Mouse (Mus musculus) cerebellum, adult 8-10 months (tissue): ENCODE results near the gene Gm5662.
"Not testable (repeated sequence)": the region's sequence is repeated elsewhere in the genome, so short reads cannot be mapped to it uniquely, and the experiment has no call there.

Source experiments
- DNase-seq: peaks from one replicate; pipeline ENCODE4 v3.0.0; 2022

The Gm5662 gene

GRCm38 (mm10) chr12:88274400-88274799, at the start of gene Gm5662:
Gene Gm5662 (minus strand): TSS chr12:88274500.
- DNase-seq, result not testable (repeated sequence)

- not testable (repeated sequence) for DNase-seq
Measured at GRCm38 (mm10) chr12:88323926-88324325, 49.6 kb upstream of the Gm5662 start, which contains the start of gene Gm5039. Gene Gm5039 (minus strand): TSS chr12:88324026.

GRCm38 (mm10) chr12:88314556-88314955, 40.3 kb upstream of the Gm5662 start:
- DNase-seq, result no peak

- DNase-seq, result not testable (repeated sequence)
Measured at GRCm38 (mm10) chr12:88297171-88297570, 22.9 kb upstream of the Gm5662 start.

GRCm38 (mm10) chr12:88293082-88293481, 18.8 kb upstream of the Gm5662 start:
- not testable (repeated sequence) for DNase-seq

GRCm38 (mm10) chr12:88285224-88285623, 10.9 kb upstream of the Gm5662 start:
- not testable (repeated sequence) for DNase-seq

- no peak for DNase-seq
Measured at GRCm38 (mm10) chr12:88257241-88257640, 17.1 kb downstream of the Gm5662 start.

GRCm38 (mm10) chr12:88255917-88256316, 18.4 kb downstream of the Gm5662 start:
- DNase-seq, result not testable (repeated sequence)

- DNase-seq, result not testable (repeated sequence)
Measured at GRCm38 (mm10) chr12:88250000-88250399, 24.3 kb downstream of the Gm5662 start, which contains the start of gene Gm8332. Gene Gm8332 (minus strand): TSS chr12:88250100.

- DNase-seq, result not testable (repeated sequence)
Measured at GRCm38 (mm10) chr12:88245786-88246185, 28.5 kb downstream of the Gm5662 start.

GRCm38 (mm10) chr12:88242940-88243339, 31.4 kb downstream of the Gm5662 start:
- DNase-seq, result not testable (repeated sequence)
